Mouse (Mus musculus): ENCODE measurements around the gene Gm10273.
"Not testable (repeated sequence)": the region's sequence is repeated elsewhere in the genome, so short reads cannot be mapped to it uniquely, and the experiment has no call there.

Gm10273 gene

DNA sequence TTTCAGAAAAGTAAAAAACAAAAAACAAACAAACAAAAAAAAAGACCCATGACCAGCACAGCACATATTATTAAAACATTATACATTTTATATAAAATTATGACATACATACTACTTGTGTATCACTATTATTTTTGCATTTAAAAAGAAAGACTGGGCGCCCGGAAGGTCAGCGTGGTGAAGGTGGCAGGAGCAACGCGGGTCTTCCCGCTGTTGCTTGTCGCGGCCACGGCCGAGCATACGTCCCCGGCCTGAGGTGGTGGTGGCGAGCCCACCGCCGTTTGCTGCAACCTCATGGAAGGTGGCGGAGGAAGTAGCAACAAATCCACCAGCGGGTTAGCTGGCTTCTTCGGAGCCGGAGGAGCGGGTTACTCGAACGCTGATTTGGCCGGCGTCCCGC is at the start of gene Gm10273:
Gene Gm10273, plus strand, starts transcription at position 172 of the 400 bp plus-strand sequence.
- not testable (repeated sequence) for DNase-seq

DNA sequence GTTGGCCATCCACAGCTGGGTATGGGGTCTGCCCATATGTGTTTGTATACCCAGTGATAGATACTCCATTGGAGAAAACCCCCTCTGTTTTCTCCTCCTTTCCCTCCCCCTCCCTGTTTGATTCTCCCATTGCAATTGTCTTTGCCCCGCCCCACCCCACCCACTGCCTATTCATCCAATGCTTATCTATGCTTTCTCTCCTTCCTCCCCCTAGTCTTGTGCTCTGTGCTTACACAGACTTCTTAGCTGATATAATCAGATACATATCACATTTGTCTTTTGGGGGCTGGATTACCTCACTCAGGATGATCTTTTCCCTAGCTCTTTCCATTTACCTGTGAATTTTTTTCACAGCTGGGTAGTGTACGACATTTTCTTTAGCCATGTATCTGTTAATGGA is 48.9 kb upstream of the Gm10273 start:
- no peak for DNase-seq

- no peak for DNase-seq
Observed at GRCm38 (mm10) chr10:59348200-59348599, 47.2 kb upstream of the Gm10273 start.

- no peak for DNase-seq
Observed at GRCm38 (mm10) chr10:59349536-59349935, 45.9 kb upstream of the Gm10273 start.

- no peak for DNase-seq
Observed at GRCm38 (mm10) chr10:59353065-59353464, 42.4 kb upstream of the Gm10273 start.

DNA sequence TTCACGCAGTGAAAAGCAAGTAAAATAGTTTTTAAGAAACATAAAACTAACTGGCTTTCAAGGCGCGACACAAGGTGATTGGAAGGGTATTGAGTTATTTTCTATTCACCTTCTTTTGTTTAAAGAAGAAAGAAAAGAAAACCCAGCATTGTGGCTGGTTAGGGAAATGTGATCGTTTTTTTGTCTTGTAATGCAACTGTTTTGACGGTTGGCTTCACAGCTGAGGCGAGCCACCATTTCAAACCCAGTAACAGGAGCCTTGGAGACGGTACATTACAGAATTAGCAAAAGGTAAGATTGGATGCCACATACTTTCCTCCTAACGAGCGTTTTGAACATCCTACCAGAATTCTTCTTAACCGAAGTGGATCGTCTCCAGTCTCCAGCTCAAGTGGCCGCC is 41.3 kb upstream of the Gm10273 start:
- no peak for DNase-seq

GRCm38 (mm10) chr10:59355020-59355419 is 40.4 kb upstream of the Gm10273 start:
- no peak for DNase-seq

- peak in 1 of 2 experiments; percentile 3 for DNase-seq
Observed at GRCm38 (mm10) chr10:59358744-59359143, 36.7 kb upstream of the Gm10273 start.

DNA sequence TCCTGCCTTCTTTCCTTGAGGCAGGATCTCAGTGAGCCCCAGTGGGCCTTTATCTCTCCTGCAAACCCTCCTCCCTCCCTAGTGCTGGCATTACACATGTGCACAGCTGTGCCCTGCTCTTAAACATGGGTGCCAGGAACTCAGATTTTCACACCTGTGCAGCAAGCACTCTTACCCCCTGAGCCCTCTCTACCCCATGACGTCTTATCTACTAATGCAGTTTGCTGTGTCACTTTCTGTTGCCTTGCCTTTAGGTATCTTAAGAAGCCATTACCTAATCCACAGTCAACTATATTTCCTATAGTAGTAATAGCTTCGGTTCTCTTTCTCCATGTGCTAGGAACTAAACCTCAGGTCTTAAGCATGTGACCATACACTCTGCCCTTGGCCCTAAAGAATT is 32.2 kb upstream of the Gm10273 start:
- no peak for DNase-seq

GRCm38 (mm10) chr10:59364551-59364950 is 30.9 kb upstream of the Gm10273 start:
- DNase-seq = no peak

DNA sequence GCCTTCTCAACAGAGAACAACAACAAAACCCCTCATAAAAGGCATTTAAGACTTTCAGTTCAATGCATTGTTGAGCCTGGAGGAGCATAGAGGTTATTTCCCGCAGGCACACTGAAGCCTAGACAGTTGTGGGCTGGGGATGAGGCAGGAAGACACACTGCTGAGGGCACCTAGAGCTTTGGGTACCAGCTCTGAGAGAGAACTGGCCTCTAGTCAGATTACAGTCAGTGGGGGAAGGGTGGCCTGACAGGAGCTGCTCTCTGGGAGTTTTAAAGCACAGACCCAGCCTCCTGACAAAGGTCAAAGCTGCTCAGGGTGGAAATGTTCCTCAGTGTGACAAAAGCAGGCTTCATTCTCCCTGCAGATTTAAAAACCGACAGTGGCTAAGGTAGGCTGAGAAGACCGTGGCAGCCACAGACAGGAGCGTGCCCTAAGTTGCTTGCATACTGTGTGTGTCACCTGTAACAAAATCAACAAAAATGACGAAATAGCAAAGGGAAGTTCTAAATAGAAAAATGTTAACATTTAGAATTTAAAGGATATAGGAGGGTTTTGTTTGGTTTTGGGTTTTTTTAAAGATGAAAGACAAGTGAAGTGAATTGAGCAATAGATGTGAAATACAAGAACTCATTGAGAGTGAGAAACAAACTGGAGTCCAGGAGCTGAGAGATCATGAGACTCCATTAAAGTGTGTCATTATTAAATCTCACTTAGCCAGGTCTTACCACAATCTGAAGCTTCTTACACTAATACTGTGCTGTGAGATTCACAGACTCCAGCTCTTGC is 29.4 kb upstream of the Gm10273 start:
- no peak for DNase-seq

- DNase-seq = no peak
Observed at GRCm38 (mm10) chr10:59366746-59367145, 28.7 kb upstream of the Gm10273 start.

GRCm38 (mm10) chr10:59367206-59367605 is 28.2 kb upstream of the Gm10273 start:
- no peak for DNase-seq

GRCm38 (mm10) chr10:59368729-59369128 is 26.7 kb upstream of the Gm10273 start:
- DNase-seq = no peak

DNA sequence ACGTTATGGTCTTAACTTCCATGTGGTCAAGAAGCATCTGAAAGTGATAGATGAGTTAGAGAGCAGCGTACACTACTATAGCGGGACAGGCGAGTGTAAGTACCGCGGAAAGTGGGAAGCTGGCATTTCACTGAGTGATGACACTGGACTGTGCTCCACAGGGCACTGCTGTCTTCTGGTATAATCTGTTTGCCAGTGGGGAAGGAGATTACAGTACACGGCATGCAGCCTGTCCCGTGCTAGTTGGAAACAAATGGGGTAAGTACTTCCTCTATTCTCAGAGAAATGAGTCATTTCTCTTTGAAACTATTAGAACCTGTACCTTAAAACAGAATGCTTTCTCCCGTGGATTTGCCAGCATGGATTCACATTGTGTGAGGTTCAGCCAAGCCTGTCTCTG is 26.0 kb upstream of the Gm10273 start:
- DNase-seq = no peak

GRCm38 (mm10) chr10:59377906-59378305 is 17.5 kb upstream of the Gm10273 start:
- no peak for DNase-seq

DNA sequence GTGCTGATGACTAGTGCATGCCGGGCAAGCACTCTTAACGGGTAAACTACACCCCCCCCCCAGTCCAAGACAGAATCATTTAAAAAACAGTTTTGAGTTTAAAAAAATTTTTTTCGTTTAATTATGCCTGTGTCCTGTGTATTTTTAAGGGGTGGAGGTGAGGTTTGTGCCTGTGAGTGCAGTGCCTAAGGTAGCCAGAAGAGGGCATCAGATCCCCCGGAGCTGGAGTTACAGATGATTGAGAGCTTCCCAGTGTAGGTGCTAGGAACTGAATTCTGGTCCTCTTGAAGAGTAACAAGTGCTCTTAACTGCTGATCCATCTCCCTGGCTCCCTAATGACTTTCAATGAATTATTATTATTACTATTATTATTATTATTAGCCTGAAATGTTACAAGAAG is 16.7 kb upstream of the Gm10273 start:
- peak; percentile 11 to 12 for DNase-seq

GRCm38 (mm10) chr10:59379927-59380326 is 15.5 kb upstream of the Gm10273 start:
- DNase-seq = no peak

DNA sequence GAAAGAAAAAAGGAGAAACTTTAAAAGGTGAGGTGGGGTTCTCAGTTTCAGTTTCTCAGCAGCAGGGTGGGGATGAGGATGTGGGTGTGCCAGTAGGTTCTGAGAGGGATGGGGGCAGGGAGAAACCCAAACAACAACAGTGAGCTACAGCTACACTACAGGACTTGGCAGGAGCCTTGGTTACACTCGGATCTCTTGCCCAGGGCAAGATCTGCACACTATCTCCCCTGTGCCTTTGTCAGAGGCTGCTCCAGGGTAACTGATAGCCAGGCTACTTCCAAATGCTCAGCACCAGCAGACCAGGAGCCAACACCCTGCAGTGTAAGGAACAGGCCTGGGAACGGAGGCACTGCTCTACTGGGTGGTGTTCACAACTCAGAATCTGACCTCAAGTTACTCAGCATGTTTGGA is 15.0 kb upstream of the Gm10273 start:
- DNase-seq = no peak

GRCm38 (mm10) chr10:59381563-59381962 is 13.9 kb upstream of the Gm10273 start:
- peak in 1 of 2 experiments; percentile 2 for DNase-seq

- no peak for DNase-seq
Observed at GRCm38 (mm10) chr10:59386951-59387350, 8.5 kb upstream of the Gm10273 start.

DNA sequence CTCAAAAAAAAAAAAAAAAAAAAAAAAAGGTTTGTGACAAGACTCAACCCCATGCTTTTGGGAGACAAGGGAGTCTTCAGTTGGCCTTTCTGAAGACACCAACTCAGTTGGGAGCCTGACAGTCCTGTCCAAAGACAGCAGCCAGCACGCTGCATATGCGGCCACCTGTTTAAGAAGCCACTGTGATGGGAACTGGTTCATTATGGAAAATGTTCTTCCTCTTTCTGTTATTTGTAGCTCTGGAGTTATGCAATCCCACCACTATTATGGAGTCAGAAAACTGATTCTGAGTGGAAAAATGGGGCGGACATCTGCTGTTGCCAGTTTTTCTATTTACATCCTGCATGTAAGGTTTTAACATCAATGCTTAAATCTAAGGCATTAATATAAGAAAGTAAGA is 5.8 kb upstream of the Gm10273 start:
- no peak for DNase-seq

- DNase-seq = no peak
Observed at GRCm38 (mm10) chr10:59391907-59392306, 3.5 kb upstream of the Gm10273 start.

DNA sequence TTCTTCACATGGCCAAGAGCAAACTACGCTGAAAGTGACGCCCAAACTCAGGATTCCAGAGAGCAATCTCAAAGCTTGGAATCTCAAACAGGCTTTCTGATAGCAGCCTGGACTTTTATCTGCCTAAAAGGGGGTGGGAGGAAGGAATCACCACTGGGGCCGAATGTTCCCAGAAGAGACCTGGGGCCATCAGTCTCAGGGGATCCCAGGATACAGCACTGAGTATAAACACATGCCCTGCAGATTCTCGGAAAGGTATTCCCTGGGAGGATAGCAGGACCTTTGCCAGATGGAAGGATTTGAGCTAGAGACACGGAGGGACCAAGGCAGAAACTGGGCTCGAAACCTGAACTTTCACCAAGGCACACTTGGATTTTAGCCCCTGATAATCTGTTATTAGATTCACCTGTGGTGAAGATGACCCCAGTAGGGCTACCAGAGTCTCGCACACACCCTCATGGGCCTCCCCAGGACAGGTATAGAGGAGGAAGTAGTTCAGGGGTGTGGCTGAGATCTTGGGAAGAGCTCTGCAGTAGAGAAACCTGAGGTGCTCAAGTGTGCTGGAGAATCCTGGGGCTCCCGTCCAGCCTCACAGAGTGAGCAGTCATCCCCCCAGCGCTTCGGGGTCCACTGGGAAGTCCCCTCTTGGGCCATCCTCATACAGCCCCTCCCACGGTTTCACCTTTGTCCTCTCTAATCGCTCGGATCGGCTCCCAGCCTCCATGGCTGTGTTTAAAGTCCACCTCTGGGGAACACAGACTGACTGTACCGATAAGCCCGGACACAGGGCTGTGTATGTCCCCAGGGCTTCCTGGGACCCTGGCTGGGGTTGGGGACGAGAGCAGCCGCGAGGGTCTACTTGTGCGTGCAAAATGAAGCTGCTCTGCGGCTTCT is 7.7 kb downstream of the Gm10273 start, which contains the start of gene Pla2g12b:
Gene Pla2g12b, plus strand, starts transcription at position 762 of the 894 bp plus-strand sequence.
- DNase-seq = no peak
